ENCODE assay signal across 8 mouse cellular contexts in genomic region chr11:117232032-117232431, GRCm38 (mm10). TPM values are rescaled to one million over a fixed set of nuclear protein-coding genes. Genes with fewer than 3 reads are reported as not detected.
DNase-seq lines count a peak whose midpoint lies in the region; ATAC-seq and TF ChIP-seq lines count a peak whose summit lies in the region.

No protein-coding gene starts in this region.

- TF ChIP-seq POLR2A in liver, adult 2 months (IDR thresholded peaks at IDR 0.05; ENCODE audit: extremely low read depth, insufficient read depth, low read length) = no peak
- peak; percentile 90 for TF ChIP-seq POLR2A in myocyte (IDR thresholded peaks at IDR 0.05; ENCODE audit: insufficient read length, low read depth)
- no peak for TF ChIP-seq POLR2A in thymus, adult 2 months (IDR thresholded peaks at IDR 0.05; ENCODE audit: control insufficient read depth, extremely low read depth, insufficient read depth, low read length, poor library complexity)

- H3K79me2 ChIP-seq in liver, adult 2 months (ENCODE audit: control insufficient read depth, insufficient read depth, low read length) = peaks cover 24% of the 10 kb centered on the region
- peaks cover 47% of the 10 kb centered on the region for H3K79me2 ChIP-seq in myocyte (ENCODE audit: control insufficient read depth, insufficient read depth)

- H3K36me3 ChIP-seq in hindbrain, embryonic 16.5 days (ENCODE audit: control insufficient read depth, insufficient read depth, low read length) = no peaks in the 10 kb centered on the region
- H3K36me3 ChIP-seq in liver, adult 2 months (ENCODE audit: control insufficient read depth, insufficient read depth, low read length) = no peaks in the 10 kb centered on the region
- no peaks in the 10 kb centered on the region for H3K36me3 ChIP-seq in myocyte (ENCODE audit: control insufficient read depth, insufficient read depth)
- no peaks in the 10 kb centered on the region for H3K36me3 ChIP-seq in thymus, adult 2 months (ENCODE audit: control insufficient read depth, insufficient read depth, low read length)

- no peak overlapping the region for H3K27ac ChIP-seq in hindbrain, embryonic 16.5 days (ENCODE audit: low read depth, low read length)
- H3K27ac ChIP-seq in liver, adult 2 months (replicated peaks; ENCODE audit: insufficient read depth, low read depth, low read length) = peak overlapping the region; percentile 24; the same call in 1 of the 2 replicates
- no peak overlapping the region for H3K27ac ChIP-seq in thymus, adult 2 months (ENCODE audit: control insufficient read depth, insufficient read depth, low read length)

- DNase-seq in ovary, adult 18-20 months (ENCODE audit: low spot score) = peak; percentile 69
- no peak for DNase-seq in ovary, postnatal 10 days (ENCODE audit: low spot score)
- DNase-seq in gastrocnemius, postnatal 25 days = peak; percentile 82
- DNase-seq in liver, adult 2 months (ENCODE audit: extremely low read depth, low read depth, low spot score) = no peak
- no peak for DNase-seq in thymus, adult 2 months
- DNase-seq in layer of hippocampus, adult 11-12 months (ENCODE audit: low spot score) = no peak

- peak overlapping the region; percentile 8; the same call in 1 of the 2 replicates for H3K4me3 ChIP-seq in hindbrain, embryonic 16.5 days (ENCODE audit: low read length)
- peak overlapping the region; percentile 32; the same call in 1 of the 2 replicates for H3K4me3 ChIP-seq in liver, adult 2 months (ENCODE audit: insufficient read depth, low read depth, low read length)
- peak overlapping the region; percentile 61 for H3K4me3 ChIP-seq in myocyte
- no peak overlapping the region for H3K4me3 ChIP-seq in thymus, adult 2 months (ENCODE audit: control insufficient read depth, insufficient read depth, low read length)

- no peaks in the 10 kb centered on the region for H3K9me3 ChIP-seq in hindbrain, embryonic 16.5 days (ENCODE audit: control insufficient read depth, low read length)

- no peak overlapping the region for H3K9ac ChIP-seq in hindbrain, embryonic 16.5 days (ENCODE audit: low read depth, low read length)
- H3K9ac ChIP-seq in liver, adult 2 months (ENCODE audit: low read depth, low read length) = no peak overlapping the region

- WGBS in hindbrain, embryonic 16.5 days = 34% methylated on average over 11 of the region's 19 CpGs
- WGBS in liver, adult 2 months = 22% methylated on average over 19 of the region's 19 CpGs
- WGBS in thymus, adult 2 months = 80% methylated on average over 19 of the region's 19 CpGs

- H3ac ChIP-seq in myocyte (ENCODE audit: control insufficient read depth, insufficient read length) = peak overlapping the region; percentile 33

- no peaks in the 10 kb centered on the region for H3K27me3 ChIP-seq in hindbrain, embryonic 16.5 days (replicated peaks; ENCODE audit: control insufficient read depth, insufficient read depth, low read length)
- no peaks in the 10 kb centered on the region for H3K27me3 ChIP-seq in liver, adult 2 months (ENCODE audit: control insufficient read depth, insufficient read depth, low read length)
- no peaks in the 10 kb centered on the region for H3K27me3 ChIP-seq in myocyte (ENCODE audit: control insufficient read depth, insufficient read depth, insufficient read length)
- H3K27me3 ChIP-seq in thymus, adult 2 months (ENCODE audit: control insufficient read depth, insufficient read depth, low read length) = no peaks in the 10 kb centered on the region

- peak overlapping the region; percentile 45 for H3K4me2 ChIP-seq in hindbrain, embryonic 16.5 days (ENCODE audit: low read length)
- H3K4me2 ChIP-seq in myocyte (ENCODE audit: low read depth) = peak overlapping the region; percentile 99

- H3K4me1 ChIP-seq in hindbrain, embryonic 16.5 days (ENCODE audit: control insufficient read depth, insufficient read depth, low read depth, low read length) = peaks cover 18% of the 10 kb centered on the region
- peaks cover 15% of the 10 kb centered on the region for H3K4me1 ChIP-seq in liver, adult 2 months (ENCODE audit: control insufficient read depth, insufficient read depth, low read length)
- peaks cover 28% of the 10 kb centered on the region for H3K4me1 ChIP-seq in thymus, adult 2 months (replicated peaks; ENCODE audit: control insufficient read depth, insufficient read depth, low read length)

- no peak for TF ChIP-seq CTCF in liver, adult 2 months (IDR thresholded peaks at IDR 0.05; ENCODE audit: low read depth, low read length)
- TF ChIP-seq CTCF in thymus, adult 2 months (IDR thresholded peaks at IDR 0.05; ENCODE audit: borderline replicate concordance, control insufficient read depth, extremely low read depth, insufficient read depth, low read length, poor library complexity) = no peak

- ATAC-seq in hindbrain, embryonic 16.5 days = no peak

TF ChIP-seq in myocyte, 11 proteins besides CTCF, POLR2A, EP300 and RAD21:
- TF ChIP-seq E2F4 (IDR thresholded peaks at IDR 0.05; ENCODE audit: insufficient read depth) (no peak), TCF3 (IDR thresholded peaks at IDR 0.05; ENCODE audit: insufficient read length, low read depth) (no peak), USF1 (IDR thresholded peaks at IDR 0.05; ENCODE audit: low read depth) (no peak), MYOD1 (IDR thresholded peaks at IDR 0.05; ENCODE audit: control insufficient read depth in 1 of 3, insufficient read length in 2 of 3, low read depth in 2 of 3) (peak in 2 of 3 experiments; percentile 34 to 79), REST (IDR thresholded peaks at IDR 0.05; ENCODE audit: insufficient read depth, insufficient read length) (no peak), MAX (IDR thresholded peaks at IDR 0.05; ENCODE audit: low read depth) (no peak), POLR2AphosphoS2 (IDR thresholded peaks at IDR 0.05; ENCODE audit: insufficient read length, low read depth) (peak; percentile 92), CEBPB (IDR thresholded peaks at IDR 0.05; ENCODE audit: insufficient read depth, poor library complexity, severe bottlenecking) (no peak), TCF12 (IDR thresholded peaks at IDR 0.05; ENCODE audit: insufficient read depth, poor library complexity, severe bottlenecking) (no peak), MYOG (IDR thresholded peaks at IDR 0.05; ENCODE audit: control insufficient read depth in 1 of 3, insufficient read depth in 1 of 3, insufficient read length in 2 of 3, low read depth in 2 of 3) (peak in 2 of 3 experiments; percentile 64 to 73), SRF (IDR thresholded peaks at IDR 0.05; ENCODE audit: control insufficient read depth, insufficient read length, low read depth) (no peak)
TF ChIP-seq in myocyte: peak in this region for 3.

RNA-seq across cellular contexts. Expression of gene Sept9, which starts 32.6 kb away (rescaled TPM):
- 10 to 100 TPM; 13.8 to 16.2 TPM for total RNA-seq in gastrocnemius, postnatal 25 days (2021)
- polyA plus RNA-seq in hindbrain, embryonic 16.5 days (2015; fragmentation: Nextera tagmentation; extraction: Ambion mirVana) = 109 and 124 TPM in 2 replicates
- total RNA-seq in liver, adult 2 months (2014; rRNA removed) = 18.8 and 20.7 TPM in 2 replicates
- 21.2 and 29.0 TPM in 2 replicates for polyA plus RNA-seq in liver, adult 2 months (2012; rRNA removed)
- polyA plus RNA-seq in myocyte (2012; fragmentation: generic; extraction: Trizol) = 253 TPM
- 113 and 139 TPM in 2 replicates for polyA plus RNA-seq in thymus, adult 2 months (2012; rRNA removed)

Comparison
In these comparisons a context has a peak if more than half of its experiments do, and no peak if none do; other contexts are left out.
1. DNase-seq: peak in ovary, adult 18-20 months (single experiment) and gastrocnemius, postnatal 25 days (single experiment); none in ovary, postnatal 10 days (single experiment), liver, adult 2 months (single experiment), thymus, adult 2 months (single experiment) and layer of hippocampus, adult 11-12 months (single experiment).